Mouse (Mus musculus): ENCODE measurements around the gene Rps10.

- TF ChIP-seq CTCF (IDR thresholded peaks at IDR 0.05; ENCODE audit: low read depth) (no peak), EP300 (IDR thresholded peaks at IDR 0.05; ENCODE audit: low read depth) (no peak)
Observed at GRCm38 (mm10) chr17:27685550-27685913, 49.1 kb upstream of the Rps10 start.

Measured in liver, embryonic 14.5 days (tissue).